Mouse (Mus musculus) heart, embryonic 10.5 days (tissue): ENCODE results near the gene Top2b. TPM values are rescaled to one million over a fixed set of nuclear protein-coding genes. Genes with fewer than 3 reads are reported as not detected.

Source experiments
- DNase-seq: peaks from one replicate; pipeline ENCODE4 v3.0.0-alpha.2; 2017; ENCODE audit warnings: low spot score
- H3K27ac ChIP-seq: fragments of 300-500 bp; sonication (generic); 2 replicates; pipeline ENCODE4 v1.5.1; 2016; ENCODE audit warnings: mild to moderate bottlenecking
- H3K27me3 ChIP-seq: fragments of 300-500 bp; sonication (generic); 2 replicates; pipeline ENCODE4 v1.6.1; 2016; ENCODE audit warnings: mild to moderate bottlenecking; ENCODE audit not compliant: poor library complexity, insufficient read depth, severe bottlenecking
- H3K36me3 ChIP-seq: fragments of 300-500 bp; sonication (generic); 2 replicates; pipeline ENCODE4 v1.6.1; 2016; ENCODE audit warnings: mild to moderate bottlenecking, moderate library complexity
- H3K4me1 ChIP-seq: fragments of 300-500 bp; sonication (generic); 2 replicates; pipeline ENCODE4 v1.6.1; 2016; ENCODE audit warnings: mild to moderate bottlenecking
- H3K4me3 ChIP-seq: fragments of 300-500 bp; sonication (generic); 2 replicates; pipeline ENCODE4 v1.5.1; 2016; ENCODE audit warnings: mild to moderate bottlenecking, moderate library complexity
- H3K9me3 ChIP-seq: fragments of 300-500 bp; sonication (generic); 2 replicates; pipeline ENCODE4 v1.6.1; 2016; ENCODE audit warnings: mild to moderate bottlenecking, moderate library complexity
- WGBS: fragments of 180-500 bp; shearing (Covaris S2); methylation state at CpG from one replicate; pipeline ENCODE4 v1.1.7; 2016; 5-methylcytosine and 5-hydroxymethylcytosine counted together
- polyA plus RNA-seq: library from polyadenylated mRNA; unstranded; fragments of >200 nt; fragmentation: Nextera tagmentation; extraction: Ambion mirVana; gene quantifications from 2 replicates; pipeline ENCODE4 v1.2.1, GENCODE M21; 2016

Top2b gene
- 39.3 and 49.6 TPM in 2 replicates for polyA plus RNA-seq

DNA sequence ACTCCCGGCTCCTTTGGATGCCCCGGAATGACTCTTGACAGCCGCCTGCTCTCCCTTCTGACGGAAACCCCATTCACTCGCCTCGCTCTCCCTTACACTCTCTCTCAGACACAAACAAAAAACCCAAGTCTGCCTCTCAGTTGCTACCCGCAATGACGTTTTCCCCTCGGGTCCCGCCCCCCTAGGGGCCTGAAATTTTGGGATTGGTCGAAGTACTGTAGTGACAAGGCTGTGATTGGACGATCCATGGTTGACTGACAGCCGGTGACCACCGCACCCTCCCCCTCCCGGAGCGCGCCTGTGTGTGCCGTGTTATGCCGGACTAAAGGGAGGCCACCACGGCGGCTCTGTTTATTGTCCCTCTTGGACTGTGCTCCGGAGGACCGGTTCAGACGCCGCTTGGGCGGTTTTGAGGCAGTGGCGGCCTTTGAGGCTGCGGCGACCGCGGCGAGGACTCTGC is at the start of gene Top2b:
Top2b (plus strand) TSS at position 302 of the 460 bp plus-strand sequence.
- peak; percentile 99 for DNase-seq
- peak within 1 kb of the TSS; percentile 95 for H3K4me3 ChIP-seq
- no peaks in the 10 kb centered on the region for H3K9me3 ChIP-seq
- no peaks in the 10 kb centered on the region for H3K36me3 ChIP-seq
- H3K27me3 ChIP-seq, result no peaks in the 10 kb centered on the region
- peak within 1 kb of the TSS; percentile 99 for H3K27ac ChIP-seq
- WGBS, result under 1% methylated on average over 32 of the region's 32 CpGs
- peaks cover 11% of the 10 kb centered on the region; the same call in 1 of the 2 replicates for H3K4me1 ChIP-seq

DNA sequence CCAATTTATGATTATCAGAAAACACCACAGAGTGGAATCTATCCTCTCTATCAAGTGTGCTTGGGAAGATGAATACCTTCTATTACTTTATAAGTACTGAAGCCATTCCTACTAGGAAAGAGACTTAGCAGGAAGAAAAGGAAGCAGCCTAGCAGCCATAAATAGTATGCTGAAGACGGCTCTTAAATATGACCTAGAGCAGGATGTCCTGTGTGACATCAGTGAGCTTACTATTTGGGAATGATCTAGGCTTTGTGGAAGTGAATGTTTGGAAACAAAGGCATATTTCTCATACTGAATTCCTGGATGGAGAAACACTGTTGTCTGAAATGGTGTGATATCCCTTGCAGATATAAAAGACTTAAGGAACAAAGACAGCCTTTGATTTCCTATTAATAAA is 48.3 kb upstream of the Top2b start:
- no peak for DNase-seq
- Histone ChIP-seq H3K4me1 (peaks cover 6% of the 10 kb centered on the region; the same call in 1 of the 2 replicates), H3K9me3 (no peaks in the 10 kb centered on the region), H3K36me3 (no peaks in the 10 kb centered on the region), H3K27ac (no peak overlapping the region), H3K27me3 (no peaks in the 10 kb centered on the region), H3K4me3 (no peak overlapping the region)
- WGBS, result 35% methylated on average over 1 of the region's 1 CpGs

- no peak overlapping the region for H3K27ac ChIP-seq
- H3K9me3 ChIP-seq, result no peaks in the 10 kb centered on the region
- WGBS, result 71% methylated on average over 2 of the region's 2 CpGs
- H3K27me3 ChIP-seq, result no peaks in the 10 kb centered on the region
- H3K36me3 ChIP-seq, result no peaks in the 10 kb centered on the region
- no peaks in the 10 kb centered on the region for H3K4me1 ChIP-seq
- DNase-seq, result no peak
- no peak overlapping the region for H3K4me3 ChIP-seq
Observed at GRCm38 (mm10) chr14:16319818-16320217, 45.2 kb upstream of the Top2b start.

- WGBS, result 80% methylated on average over 4 of the region's 4 CpGs
- Histone ChIP-seq H3K4me1 (peaks cover 11% of the 10 kb centered on the region), H3K36me3 (no peaks in the 10 kb centered on the region), H3K4me3 (no peak overlapping the region), H3K27ac (no peak overlapping the region), H3K9me3 (no peaks in the 10 kb centered on the region), H3K27me3 (no peaks in the 10 kb centered on the region)
- no peak for DNase-seq
Observed at GRCm38 (mm10) chr14:16324394-16324793, 40.6 kb upstream of the Top2b start.

DNA sequence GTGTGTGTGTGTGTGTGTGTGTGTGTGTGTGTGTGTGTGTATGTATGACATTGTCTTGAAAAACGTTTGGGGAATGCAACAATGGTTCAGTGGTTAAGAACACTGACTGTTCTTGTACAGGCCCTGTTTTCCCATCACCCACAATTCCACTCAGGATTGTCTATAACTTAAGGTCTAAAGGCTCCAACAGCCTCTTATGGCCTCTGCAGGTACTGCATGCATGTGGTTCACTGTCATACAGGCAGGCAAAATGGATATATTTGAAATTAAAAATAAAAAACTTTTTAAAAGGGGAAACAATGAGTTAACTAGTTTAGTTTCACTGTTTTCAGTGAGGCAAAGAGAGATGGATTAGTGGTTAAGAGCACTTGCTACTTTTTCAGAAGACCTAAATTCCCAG is 39.8 kb upstream of the Top2b start:
- Histone ChIP-seq H3K9me3 (no peaks in the 10 kb centered on the region), H3K27me3 (no peaks in the 10 kb centered on the region), H3K4me3 (no peak overlapping the region), H3K36me3 (no peaks in the 10 kb centered on the region), H3K27ac (no peak overlapping the region), H3K4me1 (peaks cover 11% of the 10 kb centered on the region)
- DNase-seq, result no peak
- WGBS, result 56% methylated on average over 1 of the region's 1 CpGs

DNA sequence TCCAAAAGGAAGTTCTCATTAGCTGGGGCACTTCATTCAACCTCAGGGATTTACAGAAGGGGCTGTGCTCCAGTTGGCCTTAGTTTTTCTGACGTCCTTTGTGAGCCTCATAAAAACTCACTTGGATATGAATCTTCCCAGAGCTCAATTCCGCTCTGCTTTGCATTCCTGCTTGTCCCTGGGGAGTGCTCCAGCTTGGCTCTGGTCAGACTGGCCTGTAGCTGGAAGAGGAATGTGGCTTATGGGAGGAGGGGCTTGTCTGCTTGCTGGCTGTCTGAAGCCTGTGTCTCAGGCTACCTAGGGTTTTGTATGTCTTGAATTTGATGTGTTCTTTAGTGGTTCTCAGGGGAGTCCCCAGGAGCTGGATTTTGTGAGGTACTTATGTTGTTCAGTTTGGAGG is 36.4 kb upstream of the Top2b start:
- Histone ChIP-seq H3K4me1 (peaks cover 11% of the 10 kb centered on the region), H3K4me3 (no peak overlapping the region), H3K27me3 (no peaks in the 10 kb centered on the region), H3K27ac (peak overlapping the region; percentile 81; the same call in 1 of the 2 replicates), H3K9me3 (no peaks in the 10 kb centered on the region), H3K36me3 (no peaks in the 10 kb centered on the region)
- 5% methylated on average over 2 of the region's 2 CpGs for WGBS
- peak; percentile 83 for DNase-seq

GRCm38 (mm10) chr14:16328959-16329480 is 36.0 kb upstream of the Top2b start:
- Histone ChIP-seq H3K4me1 (peaks cover 11% of the 10 kb centered on the region), H3K27me3 (no peaks in the 10 kb centered on the region), H3K36me3 (no peaks in the 10 kb centered on the region), H3K27ac (peak overlapping the region; percentile 81), H3K4me3 (no peak overlapping the region), H3K9me3 (no peaks in the 10 kb centered on the region)
- no peak for DNase-seq
- WGBS, result 38% methylated on average over 5 of the region's 5 CpGs

GRCm38 (mm10) chr14:16329756-16330155 is 35.2 kb upstream of the Top2b start:
- Histone ChIP-seq H3K27ac (no peak overlapping the region), H3K4me3 (no peak overlapping the region), H3K4me1 (peaks cover 11% of the 10 kb centered on the region), H3K9me3 (no peaks in the 10 kb centered on the region), H3K36me3 (no peaks in the 10 kb centered on the region), H3K27me3 (no peaks in the 10 kb centered on the region)
- 65% methylated on average over 3 of the region's 3 CpGs for WGBS
- DNase-seq, result no peak

GRCm38 (mm10) chr14:16334260-16334659 is 30.7 kb upstream of the Top2b start:
- Histone ChIP-seq H3K4me1 (peaks cover 8% of the 10 kb centered on the region), H3K27me3 (no peaks in the 10 kb centered on the region), H3K9me3 (no peaks in the 10 kb centered on the region), H3K4me3 (no peak overlapping the region), H3K36me3 (no peaks in the 10 kb centered on the region), H3K27ac (no peak overlapping the region)
- no peak for DNase-seq
- WGBS, result 89% methylated on average over 3 of the region's 3 CpGs

GRCm38 (mm10) chr14:16335835-16336417 is 29.1 kb upstream of the Top2b start:
- peaks cover 7% of the 10 kb centered on the region; the same call in 1 of the 2 replicates for H3K4me1 ChIP-seq
- H3K36me3 ChIP-seq, result no peaks in the 10 kb centered on the region
- H3K4me3 ChIP-seq, result no peak overlapping the region
- no peaks in the 10 kb centered on the region for H3K27me3 ChIP-seq
- 45% methylated on average over 3 of the region's 3 CpGs for WGBS
- H3K9me3 ChIP-seq, result no peaks in the 10 kb centered on the region
- DNase-seq, result no peak
- no peak overlapping the region for H3K27ac ChIP-seq

DNA sequence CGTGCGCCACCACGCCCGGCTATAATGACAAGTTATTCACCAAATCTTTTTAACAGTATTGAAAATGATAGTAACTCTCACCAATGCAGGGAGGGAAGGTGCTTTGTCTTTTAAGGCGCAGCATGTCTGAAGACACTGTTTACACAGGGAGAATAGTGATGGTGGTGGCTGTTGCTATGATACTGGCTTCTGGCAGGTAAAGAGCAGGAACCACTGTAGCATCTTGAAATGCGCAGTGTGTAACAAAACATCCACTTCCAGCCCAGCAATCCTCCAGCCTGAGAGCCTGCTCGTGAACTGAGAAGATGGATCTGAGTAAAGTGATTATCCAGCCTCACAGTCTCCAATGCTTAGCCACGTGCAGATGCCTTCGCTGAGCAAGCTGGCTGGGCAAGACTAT is 17.5 kb upstream of the Top2b start:
- no peaks in the 10 kb centered on the region for H3K27me3 ChIP-seq
- 73% methylated on average over 9 of the region's 9 CpGs for WGBS
- no peaks in the 10 kb centered on the region for H3K9me3 ChIP-seq
- no peaks in the 10 kb centered on the region for H3K36me3 ChIP-seq
- no peaks in the 10 kb centered on the region for H3K4me1 ChIP-seq
- H3K4me3 ChIP-seq, result no peak overlapping the region
- no peak overlapping the region for H3K27ac ChIP-seq
- no peak for DNase-seq

DNA sequence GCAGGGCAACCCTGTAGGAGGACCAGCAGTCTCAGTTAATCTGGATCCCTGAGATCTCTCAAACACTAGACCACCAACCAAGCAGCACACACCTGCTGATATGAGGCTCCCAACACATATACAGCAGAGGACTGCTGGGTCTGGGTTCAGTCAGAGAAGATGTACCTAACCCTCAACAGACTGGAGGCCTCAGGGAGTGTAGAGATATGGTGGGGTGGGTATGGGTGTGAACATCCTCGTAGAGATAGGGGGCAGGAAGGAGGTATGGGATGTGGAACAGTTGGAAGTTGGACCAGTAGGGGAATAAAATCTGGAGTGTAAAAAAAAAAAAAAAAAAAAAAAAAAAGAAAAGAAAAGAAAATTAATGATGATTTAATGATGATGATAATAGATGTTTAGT is 5.3 kb upstream of the Top2b start:
- H3K36me3 ChIP-seq, result no peaks in the 10 kb centered on the region
- H3K9me3 ChIP-seq, result no peaks in the 10 kb centered on the region
- no peak overlapping the region for H3K4me3 ChIP-seq
- no peaks in the 10 kb centered on the region for H3K27me3 ChIP-seq
- H3K27ac ChIP-seq, result no peak overlapping the region
- H3K4me1 ChIP-seq, result 0 out of 2 replicates have a peak, but pooled peaks cover 5% of the 10 kb centered on the region
- no peak for DNase-seq
- 50% methylated on average over 1 of the region's 1 CpGs for WGBS

- no peaks in the 10 kb centered on the region for H3K27me3 ChIP-seq
- H3K4me1 ChIP-seq, result peaks cover 11% of the 10 kb centered on the region; the same call in 1 of the 2 replicates
- peak overlapping the region; percentile 95 for H3K4me3 ChIP-seq
- H3K27ac ChIP-seq, result peak overlapping the region; percentile 99
- H3K9me3 ChIP-seq, result no peaks in the 10 kb centered on the region
- DNase-seq, result peak; percentile 79
- WGBS, result under 1% methylated on average over 31 of the region's 32 CpGs
- H3K36me3 ChIP-seq, result no peaks in the 10 kb centered on the region
Observed at GRCm38 (mm10) chr14:16364161-16364831, 683 bp upstream of the Top2b start.
